Mouse (Mus musculus) G1E-ER4 (cell line): ENCODE data around the gene Dnase1l1. TPM values are rescaled to one million over a fixed set of nuclear protein-coding genes. Genes with fewer than 3 reads are reported as not detected.

ENCODE experiments used
- GATA1 ChIP-seq: IDR thresholded peaks from one replicate; pipeline ENCODE4 v1.8.0; 2012; ENCODE audit warnings: low read length, inconsistent platforms
- polyA plus RNA-seq: library from polyadenylated mRNA; stranded (reverse); fragments of >175 nt; gene quantifications from 2 replicates; pipeline ENCODE4 v1.2.3, GENCODE M21; 2012

Gene Dnase1l1
- polyA plus RNA-seq, 1 experiment = 0.35 TPM

DNA sequence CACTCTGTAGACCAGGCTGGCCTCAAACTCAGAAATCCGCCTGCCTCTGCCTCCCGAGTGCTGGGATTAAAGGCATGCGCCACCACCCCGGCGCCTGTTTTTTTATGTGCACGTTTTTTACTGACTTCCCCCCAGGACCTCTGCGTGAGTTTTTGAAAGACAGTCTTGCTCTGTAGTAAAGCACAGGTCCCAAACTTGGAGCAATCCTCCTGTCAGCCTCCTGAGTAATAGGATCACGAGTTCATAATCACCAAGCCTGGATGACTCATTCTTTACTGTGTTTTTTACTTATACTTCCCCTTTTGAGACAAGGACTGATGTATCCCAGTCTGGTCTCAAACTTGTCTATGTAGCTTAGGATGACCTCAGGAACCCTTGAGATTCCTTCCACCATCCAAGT is 4.2 kb downstream of the Dnase1l1 start:
- TF ChIP-seq GATA1 = no peak

GRCm38 (mm10) chrX:74273422-74274322 is 8.5 kb downstream of the Dnase1l1 start:
- no peak for TF ChIP-seq GATA1

- no peak for TF ChIP-seq GATA1
These were observed 11.1 kb downstream of the Dnase1l1 start for GRCm38 (mm10) chrX:74270902-74271551.

DNA sequence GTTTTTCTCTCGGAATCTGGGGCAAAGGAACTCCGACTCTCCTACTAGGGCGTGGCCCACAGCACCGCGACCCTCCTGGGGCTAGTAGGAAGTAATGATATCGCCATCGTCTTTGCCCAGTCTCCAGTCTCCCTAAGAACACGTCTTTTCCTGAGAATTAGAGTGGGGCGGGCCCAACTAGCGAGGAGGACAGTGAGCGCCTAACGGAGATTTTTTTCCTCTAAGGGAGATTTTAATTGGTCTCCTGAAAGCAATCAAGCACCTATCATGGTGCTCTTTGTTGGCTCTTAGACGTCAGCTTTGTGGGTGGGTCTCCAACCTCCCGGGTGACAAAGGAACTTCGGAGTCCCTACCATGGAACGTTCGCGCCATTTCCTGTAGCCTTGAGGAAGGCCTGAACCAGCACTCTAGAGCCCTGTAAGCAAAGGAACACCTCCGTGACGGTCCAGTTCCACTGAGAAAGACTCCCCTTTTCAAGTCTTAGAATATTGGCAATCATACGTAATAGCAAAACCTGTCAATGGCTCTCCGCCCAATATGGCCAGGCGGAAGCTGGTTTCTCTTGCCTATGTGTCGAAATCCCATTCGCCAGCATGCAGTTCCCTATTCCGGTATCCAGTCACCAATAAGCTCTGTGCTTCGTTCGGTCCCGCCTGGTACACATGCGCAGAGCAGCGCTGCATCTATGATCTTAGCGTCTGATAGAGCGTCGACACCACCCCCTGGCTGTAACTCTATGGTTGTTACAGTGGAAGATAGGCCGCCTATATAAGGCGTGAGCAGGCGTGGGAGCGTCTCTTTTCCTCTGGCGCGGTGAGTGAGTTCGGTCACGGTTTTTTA is 11.9 kb downstream of the Dnase1l1 start, which contains the start of gene Rpl10:
TSS of gene Rpl10 (plus strand) at position 751 of the 840 bp plus-strand sequence.
- TF ChIP-seq GATA1 = no peak

GRCm38 (mm10) chrX:74269736-74270061 is 12.4 kb downstream of the Dnase1l1 start:
- TF ChIP-seq GATA1 = no peak

DNA sequence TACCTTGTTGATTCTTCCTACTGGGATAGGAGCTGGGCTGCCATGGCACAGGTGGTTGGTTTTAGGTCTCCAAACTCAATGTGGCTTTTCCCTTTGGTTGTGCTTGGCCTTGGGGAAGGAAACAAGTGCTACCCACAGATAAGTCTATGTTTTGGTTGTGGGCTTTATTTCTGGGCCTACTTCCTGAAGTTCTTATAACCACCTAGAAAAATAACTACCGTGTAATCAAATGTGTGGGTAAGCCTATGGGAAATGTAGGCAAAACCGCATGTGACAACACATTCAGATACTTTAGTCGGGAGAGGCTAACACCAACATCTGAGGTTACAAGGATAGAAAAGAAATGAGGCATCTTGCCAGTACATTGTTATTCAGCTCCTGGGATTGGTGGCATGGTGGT is 24.4 kb downstream of the Dnase1l1 start:
- no peak for TF ChIP-seq GATA1

DNA sequence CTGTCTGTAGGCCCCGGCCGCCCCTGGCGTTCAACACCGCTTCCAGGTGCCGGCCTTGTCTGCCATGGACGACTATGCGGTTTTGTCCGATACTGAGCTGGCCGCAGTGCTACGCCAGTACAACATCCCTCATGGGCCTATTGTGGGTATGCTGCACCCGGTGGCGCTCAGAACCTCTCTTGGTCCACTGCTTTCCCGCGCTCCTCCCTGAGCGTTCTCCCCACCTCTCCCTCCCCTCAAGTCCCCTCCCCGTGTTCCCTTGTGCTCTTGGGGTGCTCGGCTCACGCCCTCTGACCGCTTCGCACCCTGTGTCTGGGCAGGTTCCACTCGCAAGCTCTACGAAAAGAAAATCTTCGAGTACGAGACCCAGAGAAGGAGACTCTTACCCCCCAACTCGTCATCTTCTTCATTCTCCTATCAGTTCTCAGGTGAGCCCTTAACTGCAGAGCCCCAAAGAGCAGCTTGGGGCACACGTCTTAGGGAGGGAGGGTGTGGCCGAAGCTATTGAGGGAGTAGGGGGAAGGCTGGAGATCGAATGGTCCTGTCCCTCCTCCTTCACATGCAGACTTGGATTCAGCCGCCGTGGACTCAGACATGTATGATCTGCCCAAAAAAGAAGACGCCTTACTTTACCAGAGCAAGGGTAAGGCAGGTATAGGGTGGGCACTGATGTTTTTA is 27.1 kb downstream of the Dnase1l1 start:
- no peak for TF ChIP-seq GATA1

GRCm38 (mm10) chrX:74254153-74254887 is 27.8 kb downstream of the Dnase1l1 start, which contains the start of gene Emd:
Gene Emd (plus strand): TSS chrX:74254687.
- TF ChIP-seq GATA1 = no peak

GRCm38 (mm10) chrX:74249615-74250014 is 32.5 kb downstream of the Dnase1l1 start, which contains the start of gene Flna:
Gene Flna (minus strand): TSS chrX:74249820.
- TF ChIP-seq GATA1 = no peak

GRCm38 (mm10) chrX:74248651-74249050 is 33.5 kb downstream of the Dnase1l1 start:
- TF ChIP-seq GATA1 = no peak

DNA sequence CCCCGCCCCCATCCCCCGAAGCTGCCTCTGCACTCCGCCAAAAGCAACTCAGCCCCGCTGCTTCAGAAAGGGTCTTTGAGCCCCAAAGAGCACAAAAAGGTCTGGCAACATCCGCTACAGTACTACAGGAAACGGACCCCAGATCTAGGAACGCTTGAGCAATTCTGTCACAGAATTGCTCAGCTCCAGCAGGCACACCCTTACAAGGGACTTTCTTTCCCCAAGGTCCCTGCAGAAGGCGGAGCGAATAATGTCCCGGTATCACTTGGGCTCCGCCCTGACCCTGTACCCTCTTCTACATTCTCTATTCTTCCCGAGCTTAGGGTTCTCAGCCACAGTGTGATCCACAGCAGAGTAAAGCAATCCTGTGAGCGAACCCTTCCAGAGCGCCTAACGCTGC is 35.4 kb downstream of the Dnase1l1 start:
- no peak for TF ChIP-seq GATA1

DNA sequence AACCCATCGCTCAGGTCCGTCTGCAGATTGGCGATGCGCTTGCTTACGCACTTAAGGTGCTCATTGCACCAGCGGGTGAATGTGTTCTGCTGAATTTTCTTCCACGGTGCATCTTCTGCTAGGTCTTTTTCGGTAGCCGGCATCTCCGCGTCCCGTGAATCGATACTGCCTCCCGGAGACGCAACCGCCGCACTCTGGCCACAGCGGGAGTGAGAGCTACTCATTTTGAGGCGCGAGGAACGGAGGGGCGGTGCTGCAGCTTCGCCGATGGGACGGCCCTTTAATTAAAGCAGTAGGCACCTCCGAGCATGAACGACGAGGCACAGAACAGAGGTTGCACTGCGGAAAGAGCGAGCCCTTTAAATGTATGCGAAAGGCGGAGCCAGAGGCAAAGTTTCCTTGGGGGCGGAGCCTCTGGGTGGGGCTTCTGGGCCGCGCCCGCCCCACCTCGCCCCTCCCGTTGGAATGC is 35.9 kb downstream of the Dnase1l1 start:
- TF ChIP-seq GATA1 = no peak

- TF ChIP-seq GATA1 = no peak
These were observed 36.5 kb downstream of the Dnase1l1 start for GRCm38 (mm10) chrX:74245687-74246086.

GRCm38 (mm10) chrX:74245107-74245506 is 37.0 kb downstream of the Dnase1l1 start:
- no peak for TF ChIP-seq GATA1
